Mouse (Mus musculus) kidney, adult 2 months (tissue): ENCODE measurements around the gene Tmprss6.

Experiments
- CTCF ChIP-seq: fragments of 200-500 bp; conservative IDR thresholded peaks from 2 replicates; pipeline ENCODE4 v1.5.1; 2011; ENCODE audit warnings: low read depth, mild to moderate bottlenecking, control low read depth, low read length, moderate library complexity, mixed read lengths; ENCODE audit not compliant: insufficient read depth, insufficient read length
- POLR2A ChIP-seq: fragments of 200-500 bp; IDR thresholded peaks from one replicate; pipeline ENCODE4 v1.6.1; 2011; ENCODE audit warnings: low read depth, low read length, control low read depth

- TF ChIP-seq CTCF (no peak), POLR2A (no peak)
These were observed 54.7 kb downstream of the Tmprss6 start for GRCm38 (mm10) chr15:78413719-78414117.
